Mouse (Mus musculus) kidney, postnatal 36 days (tissue): ENCODE results near the gene Mup2.
"Not testable (repeated sequence)": the region's sequence is repeated elsewhere in the genome, so short reads cannot be mapped to it uniquely, and the experiment has no call there.

Experiments
- DNase-seq, 2 experiments: peaks; one replicate each; pipeline ENCODE4 v3.0.0; 2021 to 2022; ENCODE audit warnings: mixed read lengths in 2 of 2

Mup2 gene

GRCm38 (mm10) chr4:60154189-60154588 lies at the start of gene Mup2:
Gene Mup2 (minus strand): TSS chr4:60154289.
- DNase-seq: not testable (repeated sequence)
